Mouse (Mus musculus): ENCODE measurements around the gene Psmf1.

DNA sequence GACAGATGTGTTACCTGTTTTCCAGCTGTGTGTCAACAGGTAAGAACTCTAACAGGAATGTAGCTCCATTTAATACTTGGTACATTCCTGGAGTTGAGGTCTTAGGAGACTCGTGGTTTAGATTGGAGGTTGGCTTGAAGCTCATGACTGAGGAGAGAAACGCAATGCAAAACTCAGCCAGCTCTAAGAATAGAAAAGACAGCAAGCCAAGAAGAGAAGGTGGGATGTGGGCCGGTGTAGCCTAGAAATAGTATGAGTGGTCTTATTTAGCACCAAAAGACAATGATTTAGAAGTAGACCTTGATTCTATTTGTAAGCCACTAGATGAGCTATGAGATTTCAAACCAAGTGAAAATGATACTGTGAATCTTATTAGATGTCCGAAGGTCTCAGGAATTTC is 28.5 kb downstream of the Psmf1 start:
- TF ChIP-seq CTCF (IDR thresholded peaks at IDR 0.05; ENCODE audit: low read depth): no peak
- TF ChIP-seq EP300 (IDR thresholded peaks at IDR 0.05; ENCODE audit: low read depth): no peak
